Mouse (Mus musculus) MEL (cell line): ENCODE results near the gene Als2cl. TPM values are rescaled to one million over a fixed set of nuclear protein-coding genes. Genes with fewer than 3 reads are reported as not detected.

ENCODE experiments used
- DNase-seq: peaks from one replicate; pipeline ENCODE4 v3.0.0; 2011; ENCODE audit warnings: low read depth, low spot score
- H3K27ac ChIP-seq: 2 replicates; pipeline ENCODE4 v1.5.1; 2012; ENCODE audit warnings: low read depth, mild to moderate bottlenecking, control low read depth, low read length, moderate library complexity; ENCODE audit not compliant: control insufficient read depth
- H3K27me3 ChIP-seq, 2 experiments: fragments of 150-350 bp in 1 of 2; sonication (generic) in 1 of 2; 2 replicates each; pipeline ENCODE4 v1.6.1; 2012; ENCODE audit warnings: low read length in 2 of 2, mild to moderate bottlenecking in 2 of 2, improper control_type of control experiment in 1 of 2, moderate library complexity in 1 of 2; ENCODE audit not compliant: insufficient read depth in 2 of 2, control insufficient read depth in 1 of 2
- H3K36me3 ChIP-seq, 2 experiments: 2 replicates each; pipeline ENCODE4 v1.6.1; 2012 to 2014; ENCODE audit warnings: low read length in 2 of 2, improper control_type of control experiment in 1 of 2, inconsistent platforms in 1 of 2, mild to moderate bottlenecking in 1 of 2; ENCODE audit not compliant: insufficient read depth in 2 of 2, control insufficient read depth in 1 of 2
- H3K4me1 ChIP-seq, 2 experiments: fragments of 150-350 bp in 1 of 2; sonication (generic) in 1 of 2; 2 replicates each; pipeline ENCODE4 v1.6.1; 2012; ENCODE audit warnings: low read length in 2 of 2, improper control_type of control experiment in 1 of 2, mild to moderate bottlenecking in 1 of 2; ENCODE audit not compliant: insufficient read depth in 2 of 2, control insufficient read depth in 1 of 2
- H3K4me3 ChIP-seq, 2 experiments: fragments of 150-350 bp in 1 of 2; sonication (generic) in 1 of 2; 2 replicates each; pipeline ENCODE4 v1.5.1; 2012; ENCODE audit warnings: low read depth in 2 of 2, low read length in 2 of 2, mild to moderate bottlenecking in 2 of 2, moderate library complexity in 2 of 2, control low read depth in 1 of 2, improper control_type of control experiment in 1 of 2; ENCODE audit not compliant: control insufficient read depth in 1 of 2, insufficient read depth in 1 of 2
- H3K79me2 ChIP-seq: 2 replicates; pipeline ENCODE4 v1.6.1; 2012; ENCODE audit warnings: mild to moderate bottlenecking, low read length, moderate library complexity; ENCODE audit not compliant: control insufficient read depth, poor library complexity, insufficient read depth
- H3K9ac ChIP-seq: 2 replicates; pipeline ENCODE4 v1.6.1; 2012; ENCODE audit warnings: low read depth, mild to moderate bottlenecking, control low read depth, low read length, moderate library complexity; ENCODE audit not compliant: control insufficient read depth, poor library complexity, severe bottlenecking
- H3K9me3 ChIP-seq: fragments of 150-350 bp; sonication (generic); replicated peaks from 2 replicates; pipeline ENCODE4 v1.6.1; 2012; ENCODE audit warnings: mild to moderate bottlenecking, low read length, improper control_type of control experiment, moderate library complexity; ENCODE audit not compliant: insufficient read depth
- BHLHE40 ChIP-seq: IDR thresholded peaks from 2 replicates; pipeline ENCODE4 v1.6.1; 2012; ENCODE audit warnings: low read depth, mild to moderate bottlenecking, inconsistent platforms, low read length, improper control_type of control experiment, borderline replicate concordance
- CHD1 ChIP-seq: IDR thresholded peaks from 2 replicates; pipeline ENCODE4 v1.6.1; 2012; ENCODE audit warnings: low read depth, mild to moderate bottlenecking, inconsistent platforms, low read length, improper control_type of control experiment
- CHD2 ChIP-seq: IDR thresholded peaks from 2 replicates; pipeline ENCODE4 v1.6.1; 2011; ENCODE audit warnings: low read length, improper control_type of control experiment
- E2F4 ChIP-seq: IDR thresholded peaks from 2 replicates; pipeline ENCODE4 v1.6.1; 2011; ENCODE audit warnings: low read depth, low read length, improper control_type of control experiment, borderline replicate concordance
- ELF1 ChIP-seq: IDR thresholded peaks from 2 replicates; pipeline ENCODE4 v1.6.1; 2014; ENCODE audit warnings: low read depth, mild to moderate bottlenecking, inconsistent platforms, low read length, improper control_type of control experiment, moderate library complexity
- GABPA ChIP-seq: IDR thresholded peaks from 2 replicates; pipeline ENCODE4 v1.6.1; 2012; ENCODE audit warnings: low read depth, mild to moderate bottlenecking, inconsistent platforms, low read length, improper control_type of control experiment, moderate library complexity
- GATA1 ChIP-seq: IDR thresholded peaks from 2 replicates; pipeline ENCODE4 v1.6.1; 2011; ENCODE audit warnings: low read depth, low read length, improper control_type of control experiment
- JUND ChIP-seq: IDR thresholded peaks from 2 replicates; pipeline ENCODE4 v1.6.1; 2011; ENCODE audit warnings: low read depth, mild to moderate bottlenecking, improper control_type of control experiment, low read length
- KAT2A ChIP-seq: conservative IDR thresholded peaks from 2 replicates; pipeline ENCODE4 v1.6.1; 2012; ENCODE audit warnings: low read depth, low read length, improper control_type of control experiment, inconsistent platforms
- MAFK ChIP-seq: IDR thresholded peaks from 2 replicates; pipeline ENCODE4 v1.6.1; 2011; ENCODE audit warnings: low read depth, mild to moderate bottlenecking, low read length, improper control_type of control experiment, borderline replicate concordance
- MEF2A ChIP-seq: IDR thresholded peaks from 2 replicates; pipeline ENCODE4 v1.6.1; 2014; ENCODE audit warnings: low read depth, mild to moderate bottlenecking, inconsistent platforms, low read length, improper control_type of control experiment; ENCODE audit not compliant: poor library complexity, insufficient replicate concordance, severe bottlenecking; ENCODE audit errors: extremely low read depth
- MYC ChIP-seq: IDR thresholded peaks from 2 replicates; pipeline ENCODE4 v1.6.1; 2011; ENCODE audit warnings: low read depth, mild to moderate bottlenecking, low read length, improper control_type of control experiment, moderate library complexity
- NELFE ChIP-seq: IDR thresholded peaks from 2 replicates; pipeline ENCODE4 v1.6.1; 2011; ENCODE audit warnings: low read depth, low read length, improper control_type of control experiment
- NRF1 ChIP-seq: IDR thresholded peaks from 2 replicates; pipeline ENCODE4 v1.6.1; 2014; ENCODE audit warnings: low read depth, mild to moderate bottlenecking, inconsistent platforms, low read length, improper control_type of control experiment, moderate library complexity; ENCODE audit not compliant: poor library complexity, insufficient read depth, severe bottlenecking
- POLR2A ChIP-seq, 2 experiments: IDR thresholded peaks; 2 replicates each; pipeline ENCODE4 v1.6.1; 2011 to 2012; ENCODE audit warnings: low read length in 2 of 2, mild to moderate bottlenecking in 2 of 2, control low read depth in 1 of 2, improper control_type of control experiment in 1 of 2, low read depth in 1 of 2, moderate library complexity in 1 of 2; ENCODE audit not compliant: control insufficient read depth in 1 of 2, insufficient read depth in 1 of 2, poor library complexity in 1 of 2
- SIN3A ChIP-seq: IDR thresholded peaks from 2 replicates; pipeline ENCODE4 v1.6.1; 2012; ENCODE audit warnings: low read length, improper control_type of control experiment, inconsistent platforms
- SMC3 ChIP-seq: IDR thresholded peaks from 2 replicates; pipeline ENCODE4 v1.6.1; 2011; ENCODE audit warnings: low read depth, low read length, improper control_type of control experiment
- TAL1 ChIP-seq: IDR thresholded peaks from 2 replicates; pipeline ENCODE4 v1.6.1; 2012; ENCODE audit warnings: mild to moderate bottlenecking, inconsistent platforms, low read length, moderate library complexity, mixed read lengths
- TBP ChIP-seq: IDR thresholded peaks from 2 replicates; pipeline ENCODE4 v1.8.0; 2011; ENCODE audit warnings: low read depth, low read length, improper control_type of control experiment
- TCF12 ChIP-seq: IDR thresholded peaks from 2 replicates; pipeline ENCODE4 v1.6.1; 2014; ENCODE audit warnings: low read depth, mild to moderate bottlenecking, inconsistent platforms, low read length, improper control_type of control experiment, moderate library complexity
- UBTF ChIP-seq: IDR thresholded peaks from 2 replicates; pipeline ENCODE4 v1.6.1; 2012; ENCODE audit warnings: low read depth, mild to moderate bottlenecking, inconsistent platforms, low read length, improper control_type of control experiment, moderate library complexity, borderline replicate concordance; ENCODE audit not compliant: insufficient read depth
- ZC3H11A ChIP-seq: IDR thresholded peaks from 2 replicates; pipeline ENCODE4 v1.6.1; 2012; ENCODE audit warnings: low read depth, mild to moderate bottlenecking, inconsistent platforms, low read length, improper control_type of control experiment
- ZKSCAN1 ChIP-seq: IDR thresholded peaks from 2 replicates; pipeline ENCODE4 v1.6.1; 2012; ENCODE audit warnings: low read depth, mild to moderate bottlenecking, inconsistent platforms, low read length, improper control_type of control experiment, moderate library complexity
- ZMIZ1 ChIP-seq: IDR thresholded peaks from 2 replicates; pipeline ENCODE4 v1.6.1; 2012; ENCODE audit warnings: low read depth, mild to moderate bottlenecking, inconsistent platforms, low read length, improper control_type of control experiment, moderate library complexity
- ZNF384 ChIP-seq: IDR thresholded peaks from 2 replicates; pipeline ENCODE4 v1.6.1; 2012; ENCODE audit warnings: low read depth, mild to moderate bottlenecking, inconsistent platforms, low read length, improper control_type of control experiment
- polyA plus RNA-seq, 2 experiments: library from polyadenylated mRNA; stranded (reverse) in 1 of 2; unstranded in 1 of 2; fragments of >175 nt in 1 of 2; fragments of >200 nt in 1 of 2; gene quantifications; 2 replicates each; pipeline versions ENCODE4 v1.2.1 to v1.2.4; 2012; ENCODE audit warnings: low replicate concordance in 2 of 2, low read depth in 1 of 2; ENCODE audit not compliant: insufficient read length in 2 of 2, insufficient read depth in 1 of 2, missing spikeins in 1 of 2
- total RNA-seq: library from RNA; depleted of rRNA; stranded (reverse); fragments of 300-350 nt; gene quantifications from 2 replicates; pipeline ENCODE4 v1.2.3, GENCODE M21; 2012

The Als2cl gene
- total and polyA plus RNA-seq, 3 experiments = 0.21 TPM; not detected in 2

DNA sequence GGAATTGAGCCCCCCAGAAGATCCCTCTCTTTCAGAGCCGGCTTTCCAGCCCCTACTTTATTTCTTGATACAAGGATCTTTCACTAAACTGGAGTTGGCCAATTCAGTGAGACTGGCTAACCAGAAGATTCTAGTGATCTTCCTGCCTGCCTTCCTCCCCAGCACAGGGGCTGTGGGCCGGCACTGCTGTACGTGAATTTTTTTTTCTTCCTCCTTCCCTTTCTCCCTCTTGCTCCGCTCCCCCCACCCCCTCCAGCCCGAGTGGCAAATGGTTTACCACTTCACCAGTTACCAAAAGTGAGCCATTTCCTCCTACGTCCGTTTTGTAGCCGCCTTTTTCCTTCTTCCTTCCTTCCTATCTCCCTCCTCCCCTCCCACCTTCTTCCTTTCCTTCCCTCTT is 35.8 kb downstream of the Als2cl start:
- no peak for DNase-seq

GRCm38 (mm10) chr9:110916786-110917185 is 37.1 kb downstream of the Als2cl start, which contains the start of gene Fam240a:
Gene Fam240a (minus strand): TSS chr9:110916861.
- H3K9me3 ChIP-seq = no peaks in the 10 kb centered on the region
- TF ChIP-seq NELFE = no peak
- no peak for TF ChIP-seq ZKSCAN1
- TF ChIP-seq ZNF384 = no peak
- TF ChIP-seq TBP = no peak
- no peak for TF ChIP-seq GABPA
- no peak for TF ChIP-seq ZC3H11A
- no peak for TF ChIP-seq JUND
- TF ChIP-seq BHLHE40 = no peak
- no peak for TF ChIP-seq CHD2
- no peak for TF ChIP-seq MAFK
- TF ChIP-seq, all 39 proteins: peak for 0
- H3K4me3 ChIP-seq = no peak within 1 kb of the TSS
- H3K27me3 ChIP-seq = no peaks in the 10 kb centered on the region
- no peaks in the 10 kb centered on the region for H3K36me3 ChIP-seq
- H3K9ac ChIP-seq = no peak within 1 kb of the TSS
- DNase-seq = no peak
- no peaks in the 10 kb centered on the region for H3K4me1 ChIP-seq
- H3K27ac ChIP-seq = no peak within 1 kb of the TSS
- H3K79me2 ChIP-seq = no peaks in the 10 kb centered on the region

More for the DNA sequence above, 35.8 kb downstream of the Als2cl start:
- Histone ChIP-seq H3K9ac (no peak overlapping the region), H3K4me1 (no peaks in the 10 kb centered on the region), H3K36me3 (no peaks in the 10 kb centered on the region), H3K9me3 (no peaks in the 10 kb centered on the region), H3K27ac (no peak overlapping the region), H3K4me3 (no peak overlapping the region), H3K27me3 (no peaks in the 10 kb centered on the region), H3K79me2 (no peaks in the 10 kb centered on the region)
- TF ChIP-seq E2F4 = no peak
- TF ChIP-seq MYC = no peak
- no peak for TF ChIP-seq UBTF
- no peak for TF ChIP-seq ZMIZ1
- no peak for TF ChIP-seq SIN3A
- TF ChIP-seq SMC3 = no peak
- TF ChIP-seq ELF1 = no peak
- TF ChIP-seq NRF1 = no peak
- no peak for TF ChIP-seq CHD2
- no peak for TF ChIP-seq CHD1
- TF ChIP-seq POLR2A (IDR thresholded peaks at IDR 0.05; ENCODE audit: control insufficient read depth in 1 of 2, insufficient read depth in 1 of 2, low read depth in 1 of 2, low read length in 2 of 2, poor library complexity in 1 of 2) = no peak
- no peak for TF ChIP-seq TCF12
- TF ChIP-seq KAT2A = no peak
- TF ChIP-seq BHLHE40 = no peak
- TF ChIP-seq MEF2A = no peak
- no peak for TF ChIP-seq TAL1
- TF ChIP-seq NELFE = no peak
- no peak for TF ChIP-seq GATA1
